Mouse (Mus musculus): Measurements from ENCODE around the gene Slc6a8.

DNA sequence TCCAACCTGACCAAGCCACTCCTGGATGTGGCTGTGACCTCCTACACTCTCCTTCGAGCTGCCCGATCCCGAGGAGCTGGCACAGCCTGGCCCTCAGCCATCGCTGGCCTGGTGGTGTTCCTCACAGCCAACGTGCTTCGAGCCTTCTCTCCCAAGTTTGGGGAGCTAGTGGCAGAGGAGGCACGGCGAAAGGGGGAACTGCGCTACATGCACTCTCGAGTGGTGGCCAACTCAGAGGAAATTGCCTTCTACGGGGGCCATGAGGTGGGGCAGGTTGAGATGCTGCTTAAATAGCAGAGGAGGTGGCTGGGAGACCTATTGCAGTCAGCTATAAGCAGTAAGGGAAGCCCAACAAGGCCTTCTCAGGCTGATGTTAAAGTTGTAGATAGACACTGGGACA lies 44.7 kb downstream of the Slc6a8 start:
- TF ChIP-seq POLR2A (IDR thresholded peaks at IDR 0.05; ENCODE audit: extremely low read depth, insufficient read depth, low read length), result no peak
- no peak for TF ChIP-seq CTCF (IDR thresholded peaks at IDR 0.05; ENCODE audit: extremely low read depth, insufficient read depth, low read length)
